Mouse (Mus musculus): Measurements from ENCODE around the gene Nckipsd. TPM values are rescaled to one million over a fixed set of nuclear protein-coding genes. Genes with fewer than 3 reads are reported as not detected.

Nckipsd gene
- 9.7 and 11.5 TPM in 2 replicates for polyA plus RNA-seq (2012)

DNA sequence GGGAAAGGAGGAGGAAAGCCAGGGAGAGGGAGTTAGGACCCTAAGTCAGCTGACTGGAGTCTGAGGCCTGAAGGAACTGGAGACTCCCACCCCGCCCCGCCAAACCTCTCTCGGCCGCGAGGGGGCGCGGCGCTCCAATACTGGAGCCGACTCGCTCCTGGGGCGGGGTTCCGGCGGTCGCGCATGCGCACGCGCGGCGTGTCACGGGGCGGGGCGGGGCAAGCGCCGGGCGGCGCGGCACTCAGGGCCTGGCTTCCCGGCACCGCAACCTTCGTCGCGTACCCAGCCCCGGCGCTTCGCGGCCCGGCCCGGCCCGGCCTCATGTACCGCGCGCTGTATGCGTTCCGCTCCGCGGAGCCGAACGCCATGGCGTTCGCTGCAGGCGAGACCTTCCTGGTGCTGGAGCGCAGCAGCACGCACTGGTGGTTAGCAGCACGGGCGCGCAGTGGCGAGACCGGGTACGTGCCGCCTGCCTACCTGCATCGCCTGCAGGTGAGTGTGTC lies at the start of gene Nckipsd:
Gene Nckipsd, plus strand, starts transcription at position 206 of the 503 bp plus-strand sequence.
- no peak for TF ChIP-seq GATA1 (IDR thresholded peaks at IDR 0.05; ENCODE audit: low read length)

DNA sequence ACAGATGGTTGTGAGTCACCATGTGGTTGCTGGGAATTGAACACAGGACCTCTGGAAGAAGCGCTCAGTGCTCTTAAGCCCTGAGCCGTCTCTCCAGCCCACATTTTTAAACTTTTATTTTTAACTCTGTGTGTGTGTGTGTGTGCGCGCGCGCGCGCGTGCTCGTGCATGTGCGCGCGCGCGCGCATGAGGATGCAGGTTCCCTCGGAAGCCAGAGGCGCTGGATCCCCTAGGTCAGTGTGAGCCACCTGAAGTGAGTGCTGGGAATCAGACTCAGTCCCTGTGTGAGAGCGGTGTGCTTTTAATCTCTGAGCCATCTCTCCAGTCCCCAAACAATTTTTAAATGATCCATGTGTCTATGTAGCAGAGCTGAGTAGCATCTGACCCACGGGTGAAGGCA lies 49.0 kb upstream of the Nckipsd start:
- TF ChIP-seq GATA1 (IDR thresholded peaks at IDR 0.05; ENCODE audit: low read length) = no peak

DNA sequence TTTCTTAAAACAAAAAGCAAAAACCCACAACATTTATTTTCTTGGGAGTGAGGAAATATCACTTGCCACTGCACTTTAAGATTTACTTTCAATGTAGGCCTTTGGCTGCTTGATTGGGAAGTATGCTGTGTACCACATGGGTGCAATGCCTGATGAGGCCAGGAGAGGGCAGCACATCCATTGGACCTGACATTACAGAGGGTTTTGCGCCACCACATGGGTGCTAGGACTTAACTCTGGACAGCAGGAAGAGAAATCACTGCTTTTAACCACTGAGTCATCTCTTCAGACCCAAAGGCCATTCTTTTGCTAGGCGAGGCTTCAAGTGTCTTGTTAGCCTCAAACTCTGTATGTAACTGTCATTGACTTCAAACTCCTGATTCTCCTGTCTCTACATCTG lies 48.4 kb upstream of the Nckipsd start:
- no peak for TF ChIP-seq GATA1 (IDR thresholded peaks at IDR 0.05; ENCODE audit: low read length)

DNA sequence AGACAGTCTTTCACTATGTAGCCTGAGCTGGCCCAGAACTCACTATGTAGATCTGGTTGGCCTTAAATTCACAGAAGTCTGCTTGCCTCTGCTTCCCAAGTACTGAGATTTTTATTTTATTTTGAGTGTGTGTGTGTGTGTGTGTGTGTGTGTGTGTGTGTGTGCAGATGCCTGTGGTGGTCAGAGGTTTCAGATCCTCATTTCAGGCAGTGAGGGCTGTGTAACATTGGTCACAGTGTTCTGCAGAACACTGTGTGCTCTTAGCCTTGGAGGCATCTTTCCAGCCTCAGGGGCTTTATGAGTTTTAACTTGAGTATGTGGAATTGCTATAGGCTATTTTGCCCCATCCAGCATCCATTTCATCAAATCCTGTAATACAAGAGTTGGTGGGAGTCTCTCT lies 46.6 kb upstream of the Nckipsd start:
- no peak for TF ChIP-seq GATA1 (IDR thresholded peaks at IDR 0.05; ENCODE audit: low read length)

DNA sequence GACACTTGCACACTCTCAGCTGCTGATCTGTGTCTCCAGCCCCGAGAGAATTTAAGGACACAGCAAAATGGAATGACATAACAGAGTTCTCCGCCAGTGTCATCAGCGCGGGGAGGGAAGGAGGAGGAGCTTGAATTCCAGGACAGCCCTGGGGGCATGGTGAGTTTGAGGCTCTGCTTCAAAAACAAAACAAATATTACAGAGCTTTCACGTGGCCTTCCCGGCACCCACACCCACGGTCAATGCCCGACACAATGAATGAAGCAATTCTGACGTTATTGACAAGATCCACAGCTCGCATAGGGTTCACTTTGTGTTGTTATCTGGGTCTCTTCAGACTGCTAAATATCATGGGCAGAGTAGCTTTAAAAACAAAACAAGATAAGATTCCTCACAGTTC lies 43.2 kb upstream of the Nckipsd start:
- TF ChIP-seq GATA1 (IDR thresholded peaks at IDR 0.05; ENCODE audit: low read length) = no peak

DNA sequence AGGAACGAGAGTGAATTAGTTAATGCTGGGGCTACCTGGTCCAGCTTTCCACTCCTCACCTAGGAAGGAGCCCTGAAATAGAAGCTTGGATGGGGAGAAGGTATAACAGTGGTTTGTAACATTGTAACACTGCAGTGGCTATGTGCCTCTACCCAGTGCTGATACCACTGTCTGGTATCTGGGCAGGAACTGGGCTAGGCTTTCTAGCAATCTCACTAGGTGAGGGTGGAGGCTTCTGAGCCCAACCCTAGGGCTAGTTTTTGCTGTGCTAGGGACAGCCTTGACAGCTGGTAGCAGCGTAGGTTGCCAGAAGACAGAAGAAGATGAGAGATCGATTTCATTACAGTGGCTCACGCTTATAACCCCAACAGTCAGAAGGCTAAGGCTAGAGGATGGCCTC lies 31.6 kb upstream of the Nckipsd start:
- TF ChIP-seq GATA1 (IDR thresholded peaks at IDR 0.05; ENCODE audit: low read length) = no peak

DNA sequence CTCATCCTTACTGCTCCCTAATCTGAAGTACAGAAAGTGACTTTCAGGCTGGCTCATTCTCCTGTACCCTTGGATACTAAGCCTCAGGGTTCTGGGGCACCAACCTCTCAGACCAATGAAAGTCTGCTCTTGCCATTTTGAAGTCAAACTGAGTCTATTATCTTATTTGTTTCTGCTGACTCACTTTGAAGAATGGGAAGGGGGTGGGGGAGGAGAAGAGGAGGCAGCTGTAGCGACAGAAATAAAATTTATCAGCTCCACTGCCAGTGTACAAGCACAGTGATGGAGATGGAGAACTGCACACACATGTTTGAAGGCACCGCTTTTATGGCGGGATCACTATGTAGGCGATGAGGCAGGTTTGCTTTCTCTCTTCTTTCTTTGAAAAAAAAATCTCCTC lies 30.9 kb upstream of the Nckipsd start:
- no peak for TF ChIP-seq GATA1 (IDR thresholded peaks at IDR 0.05; ENCODE audit: low read length)

DNA sequence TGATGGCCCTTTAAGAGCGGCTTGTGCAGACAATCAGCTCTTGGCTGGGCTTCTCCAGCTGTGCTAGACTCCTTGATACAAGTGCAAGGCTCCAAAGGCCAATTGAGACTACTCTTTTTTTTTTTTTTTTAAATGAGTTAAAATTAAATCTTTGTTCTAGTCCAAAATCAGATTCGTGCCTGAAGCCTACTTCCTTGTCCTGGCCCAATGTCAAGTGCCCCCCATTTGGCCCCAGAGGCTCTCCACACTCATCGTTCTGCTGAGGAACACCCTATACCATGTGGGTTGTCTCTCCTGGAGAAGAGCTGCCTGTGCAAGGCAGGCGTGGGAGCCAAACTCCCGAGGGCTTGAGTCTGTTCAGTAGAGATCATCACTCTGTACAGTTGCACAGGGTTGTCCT lies 27.2 kb upstream of the Nckipsd start:
- TF ChIP-seq GATA1 (IDR thresholded peaks at IDR 0.05; ENCODE audit: low read length) = no peak

DNA sequence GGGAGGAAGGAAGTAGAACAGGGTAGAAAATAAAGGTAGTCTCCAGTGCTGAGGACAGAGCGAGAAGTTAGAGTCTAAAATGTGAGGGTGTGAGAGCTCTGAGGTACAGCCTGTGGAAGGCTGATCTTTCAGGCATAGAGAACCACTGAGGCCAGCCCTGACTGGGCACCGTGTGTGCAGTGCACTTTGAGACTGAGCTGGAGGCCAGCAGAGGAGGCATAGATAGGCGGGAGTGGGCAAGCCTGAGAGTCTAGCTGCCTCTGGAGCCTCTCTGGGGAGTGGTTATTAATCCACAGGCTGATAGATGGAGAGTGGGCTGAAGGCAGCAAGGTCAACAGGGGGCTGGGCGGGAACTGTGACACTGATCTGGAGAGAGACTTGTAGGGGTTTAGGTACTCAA lies 26.3 kb upstream of the Nckipsd start:
- no peak for TF ChIP-seq GATA1 (IDR thresholded peaks at IDR 0.05; ENCODE audit: low read length)

DNA sequence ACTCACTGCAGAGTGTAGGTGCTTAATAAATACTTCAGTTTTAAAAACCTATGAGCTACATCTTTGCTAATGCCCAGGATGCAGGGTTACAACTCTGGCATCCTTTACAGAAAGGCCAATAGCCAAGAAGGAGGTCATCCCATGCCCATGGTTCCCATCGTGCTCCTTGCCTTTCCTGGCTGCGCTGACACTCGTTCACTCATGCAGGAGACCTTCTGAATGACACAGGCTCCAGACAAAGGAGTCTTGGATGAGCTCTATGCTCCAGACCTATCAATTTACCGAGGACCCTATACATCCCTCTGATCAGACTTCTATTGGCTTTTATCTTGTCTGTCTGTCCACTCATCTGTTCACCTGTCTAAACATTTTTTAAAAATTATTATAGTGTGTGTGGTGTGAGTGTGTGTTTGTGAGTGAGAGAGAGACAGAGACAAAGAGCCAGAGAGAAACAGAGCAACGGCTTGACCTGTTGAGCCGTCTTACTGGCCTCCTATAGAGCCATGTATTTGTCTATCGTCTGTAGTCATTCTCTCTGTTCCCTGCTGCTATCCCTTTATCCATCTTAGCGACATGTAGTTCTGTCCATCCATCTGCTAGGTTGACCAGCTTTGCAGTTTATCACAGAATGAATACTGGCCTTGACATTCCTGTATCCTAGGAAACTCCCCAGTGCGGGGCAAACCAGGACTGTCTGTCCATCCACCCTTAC lies 25.2 kb upstream of the Nckipsd start:
- TF ChIP-seq GATA1 (IDR thresholded peaks at IDR 0.05; ENCODE audit: low read length) = no peak

DNA sequence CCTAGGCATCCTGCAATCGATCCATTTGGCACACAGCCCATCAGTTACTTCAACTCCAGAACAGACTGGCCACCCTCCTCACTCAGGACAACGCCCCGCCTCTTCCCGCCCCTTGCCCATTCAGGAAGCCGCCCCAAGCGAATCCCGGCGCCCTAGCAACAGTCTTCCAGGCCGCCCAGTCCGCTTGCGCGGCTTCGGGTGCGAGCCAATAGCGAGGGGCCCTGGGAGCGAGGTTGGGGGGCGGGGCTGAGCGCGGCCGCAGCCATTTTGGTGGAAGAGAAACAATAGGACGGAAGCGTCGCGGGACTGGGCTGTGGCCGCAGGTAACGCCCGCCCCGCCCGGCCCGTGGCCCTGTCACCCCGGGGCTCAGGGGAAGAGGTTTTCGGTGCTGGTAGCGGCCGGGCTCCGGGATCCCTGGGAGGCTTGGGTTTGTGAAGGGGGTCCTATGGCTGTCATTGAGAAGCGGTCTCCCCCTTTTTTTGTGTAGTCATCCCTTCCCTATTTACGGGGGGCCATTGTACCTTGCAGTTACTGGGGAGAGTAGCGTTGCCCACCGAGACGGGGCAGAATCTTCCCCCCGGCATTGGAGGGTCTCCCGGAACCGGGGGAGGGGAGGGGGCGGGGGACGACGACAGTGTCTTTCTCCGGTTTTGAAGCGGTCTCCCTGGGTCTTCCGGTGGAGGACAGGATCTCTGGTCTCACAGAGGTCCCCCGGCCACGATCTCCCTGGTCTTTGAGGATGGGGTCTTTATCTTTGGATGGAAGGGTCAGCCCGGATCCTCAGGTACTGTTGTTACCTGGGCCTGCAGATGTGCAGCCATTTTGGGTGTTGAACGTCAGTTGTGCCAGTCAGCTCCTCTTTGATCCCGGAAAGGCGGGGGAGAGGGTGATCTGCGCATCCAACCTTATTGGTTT lies 24.4 kb upstream of the Nckipsd start, which contains the start of gene Ip6k2:
Gene Ip6k2, plus strand, starts transcription at position 249 of the 916 bp plus-strand sequence.
- no peak for TF ChIP-seq GATA1 (IDR thresholded peaks at IDR 0.05; ENCODE audit: low read length)

DNA sequence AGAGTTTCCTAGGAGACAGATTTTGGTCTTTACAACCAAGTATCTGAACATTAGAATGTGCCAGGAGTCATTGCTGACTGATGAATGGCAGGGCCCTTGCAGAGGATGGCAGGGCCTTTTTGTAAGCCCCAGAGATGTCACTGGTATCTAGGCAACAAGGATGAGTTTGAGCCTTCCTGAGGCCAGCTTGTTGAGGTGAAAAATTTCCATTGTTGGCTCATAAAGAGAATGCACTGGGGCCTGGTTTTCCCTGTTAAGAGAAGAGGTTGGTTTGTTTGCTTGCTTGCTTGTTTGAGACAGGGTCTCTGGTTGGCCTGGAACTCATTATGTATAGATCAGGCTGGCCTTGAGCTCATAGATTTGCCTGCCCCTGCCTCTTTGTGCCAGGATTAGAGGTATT lies 22.8 kb upstream of the Nckipsd start:
- no peak for TF ChIP-seq GATA1 (IDR thresholded peaks at IDR 0.05; ENCODE audit: low read length)

DNA sequence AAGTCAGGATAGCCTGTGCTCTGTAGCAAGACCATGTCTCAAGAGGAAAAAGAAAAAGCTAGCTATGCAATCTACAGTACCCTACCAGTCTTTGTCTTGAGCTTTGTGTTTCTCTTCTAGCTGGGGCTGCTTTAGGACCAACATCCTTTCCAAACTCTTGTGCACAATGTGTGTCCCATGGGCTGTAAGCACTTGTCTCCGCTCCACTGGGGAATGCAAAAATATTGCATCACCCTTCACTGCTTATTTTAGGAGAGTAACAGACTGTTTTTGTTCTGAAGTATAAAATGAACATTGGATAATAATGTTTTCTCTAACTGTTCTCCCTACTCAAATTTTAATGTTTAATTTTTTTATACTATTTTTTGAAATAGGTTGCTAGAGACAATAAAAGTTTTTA lies 21.7 kb upstream of the Nckipsd start:
- no peak for TF ChIP-seq GATA1 (IDR thresholded peaks at IDR 0.05; ENCODE audit: low read length)

DNA sequence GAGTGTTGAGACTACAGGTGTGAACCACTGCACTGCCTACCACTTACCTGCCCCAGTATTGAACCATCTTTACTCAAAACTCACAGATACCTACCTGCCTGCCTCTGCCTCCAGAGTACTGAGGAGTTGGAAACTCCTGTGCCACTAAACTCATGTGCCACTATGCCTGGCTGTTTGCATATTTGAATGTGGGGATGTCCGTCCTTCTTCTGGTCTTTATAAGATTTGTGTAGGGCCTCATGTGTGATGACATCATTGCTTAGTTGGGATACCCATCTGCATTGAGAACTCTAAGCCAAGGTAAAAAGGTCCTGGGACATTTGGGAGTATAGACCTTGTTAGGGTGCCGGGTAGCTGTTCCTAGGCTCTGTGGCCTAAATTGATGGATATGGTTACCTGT lies 21.1 kb upstream of the Nckipsd start:
- no peak for TF ChIP-seq GATA1 (IDR thresholded peaks at IDR 0.05; ENCODE audit: low read length)

DNA sequence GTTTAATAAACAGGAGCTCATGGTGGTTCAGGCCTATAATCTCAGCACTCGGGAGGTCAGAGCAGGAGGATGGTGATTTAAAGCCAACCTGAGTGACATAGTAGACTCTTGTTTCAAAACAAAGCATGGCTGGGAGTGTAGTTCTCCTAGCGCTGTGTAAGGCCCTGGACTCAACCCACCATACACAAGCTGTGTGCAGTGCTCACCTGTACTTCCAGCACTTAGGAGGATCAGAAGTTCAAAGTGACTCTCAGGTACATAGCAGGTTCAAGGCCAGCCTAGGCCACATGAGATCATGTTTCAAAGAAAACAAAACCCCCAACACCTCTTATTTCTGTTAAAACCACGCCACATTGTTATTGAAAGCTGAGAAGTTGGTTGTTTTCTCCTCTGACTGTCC lies 19.5 kb upstream of the Nckipsd start:
- no peak for TF ChIP-seq GATA1 (IDR thresholded peaks at IDR 0.05; ENCODE audit: low read length)

DNA sequence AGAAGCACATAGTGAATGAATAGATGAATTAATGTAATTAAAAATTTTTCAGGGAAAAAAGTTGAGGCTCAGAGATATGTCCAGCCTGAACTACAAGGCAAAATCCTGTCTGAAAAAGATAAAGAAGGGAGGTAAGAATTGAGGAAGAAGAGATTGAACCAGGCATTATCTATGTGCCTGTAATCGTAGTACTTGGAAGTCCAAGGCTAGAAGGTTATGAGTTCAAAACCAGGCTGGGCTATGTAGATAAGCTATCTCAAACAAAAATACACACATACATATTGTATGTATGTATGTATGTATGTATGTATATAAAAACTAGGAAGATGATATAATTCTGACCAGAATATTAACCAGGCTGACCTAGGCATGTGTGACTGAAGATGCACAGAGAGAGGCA lies 15.9 kb upstream of the Nckipsd start:
- TF ChIP-seq GATA1 (IDR thresholded peaks at IDR 0.05; ENCODE audit: low read length) = no peak
